Mouse (Mus musculus) myocyte (in vitro differentiated cells): Measurements from ENCODE around the gene Rps27rt.

Experiments used
- E2F4 ChIP-seq: IDR thresholded peaks from one replicate; pipeline ENCODE4 v1.6.1; 2011; ENCODE audit warnings: mild to moderate bottlenecking, control low read depth, moderate library complexity; ENCODE audit not compliant: insufficient read depth
- MAX ChIP-seq: IDR thresholded peaks from one replicate; pipeline ENCODE4 v1.6.1; 2011; ENCODE audit warnings: low read depth, mild to moderate bottlenecking, control low read depth
- POLR2A ChIP-seq: IDR thresholded peaks from one replicate; pipeline ENCODE4 v1.6.1; 2011; ENCODE audit warnings: low read depth, mild to moderate bottlenecking, control low read depth, moderate library complexity; ENCODE audit not compliant: insufficient read length
- TCF12 ChIP-seq: IDR thresholded peaks from one replicate; pipeline ENCODE4 v1.6.1; 2011; ENCODE audit warnings: mild to moderate bottlenecking, control low read depth; ENCODE audit not compliant: poor library complexity, insufficient read depth, severe bottlenecking
- USF1 ChIP-seq: IDR thresholded peaks from one replicate; pipeline ENCODE4 v1.6.1; 2011; ENCODE audit warnings: low read depth, mild to moderate bottlenecking, control low read depth, moderate library complexity

- TF ChIP-seq USF1 (no peak), E2F4 (no peak), POLR2A (no peak), MAX (no peak), TCF12 (no peak)
These were observed 22.9 kb upstream of the Rps27rt start for GRCm38 (mm10) chr9:115005446-115005845.
